Mouse (Mus musculus) adrenal gland, postnatal 36 days (tissue): ENCODE results near the gene Fgd2. TPM values are rescaled to one million over a fixed set of nuclear protein-coding genes. Genes with fewer than 3 reads are reported as not detected.
A peak's percentile ranks its signal among the peaks of the same experiment; 100 is the strongest.
"Not testable (repeated sequence)": the region's sequence is repeated elsewhere in the genome, so short reads cannot be mapped to it uniquely, and the experiment has no call there.

Source experiments
- DNase-seq, 2 experiments: peaks; one replicate each; pipeline ENCODE4 v3.0.0; 2021; ENCODE audit warnings: mixed read lengths in 1 of 2
- long read RNA-seq, 2 experiments: library from polyadenylated mRNA; stranded (forward); transcript quantifications; one replicate each; pipeline ENCODE4 v2.0.0; 2021; ENCODE audit warnings: borderline sequencing depth in 2 of 2
- total RNA-seq, 2 experiments: library from RNA; stranded (reverse); gene quantifications; 2 replicates each; pipeline ENCODE4 v1.2.3; 2021

Fgd2 gene
- total RNA-seq, result 1 to 10 TPM; 2.6 to 3.6 TPM
- long read RNA-seq, experiment 1, partial matches to known transcripts, result 2 of 4 reads
- long read RNA-seq, experiment 1, other reads (novel, unspliced or antisense), result 1 of 4 reads
- long read RNA-seq, experiment 2, result 0 reads

DNA sequence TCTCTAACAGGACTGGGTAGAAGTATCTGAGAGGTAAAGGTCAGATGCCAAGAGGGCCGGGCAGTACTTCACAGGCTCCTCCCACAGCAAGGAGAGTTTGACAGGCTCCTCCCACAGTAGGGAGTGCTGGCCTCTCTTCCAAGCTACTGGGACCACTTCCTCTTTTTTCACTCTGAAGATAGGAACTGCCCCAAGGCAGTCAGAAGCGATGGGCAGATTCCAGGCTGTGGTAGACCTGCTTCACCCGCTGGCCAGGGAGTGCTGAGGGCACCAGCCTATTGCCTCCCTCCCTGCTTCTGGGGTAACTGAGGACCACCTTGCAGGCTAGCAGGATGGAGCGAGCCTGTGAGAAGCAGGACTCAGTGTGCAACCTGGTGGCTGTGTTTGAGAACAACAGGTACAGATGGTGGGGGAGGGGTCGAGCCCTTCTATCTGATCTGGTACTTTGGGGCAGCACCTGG lies at the start of gene Fgd2:
Gene Fgd2 (plus strand): TSS at position 154 of the 461 bp plus-strand sequence.
- DNase-seq, result no peak

DNA sequence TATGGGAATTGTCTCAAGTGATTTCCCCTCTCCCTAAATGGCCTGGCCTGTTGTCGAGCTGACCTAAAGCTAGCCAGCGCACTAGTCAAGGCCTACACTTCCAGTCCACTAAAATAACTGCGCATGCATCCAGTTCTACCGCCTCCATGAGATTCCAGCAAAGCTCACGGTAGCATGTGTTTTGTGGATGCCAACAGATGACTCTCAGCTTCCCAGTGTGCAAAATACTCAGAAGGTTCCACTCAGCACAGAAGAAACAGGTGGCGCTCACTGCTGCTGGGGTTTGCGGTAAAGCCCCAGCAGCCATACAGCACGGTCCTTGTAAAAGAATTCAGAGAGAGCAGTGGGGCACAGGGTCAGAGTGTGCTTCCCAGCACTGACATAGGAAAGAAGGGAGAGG lies 49.1 kb upstream of the Fgd2 start:
- DNase-seq, result no peak

DNA sequence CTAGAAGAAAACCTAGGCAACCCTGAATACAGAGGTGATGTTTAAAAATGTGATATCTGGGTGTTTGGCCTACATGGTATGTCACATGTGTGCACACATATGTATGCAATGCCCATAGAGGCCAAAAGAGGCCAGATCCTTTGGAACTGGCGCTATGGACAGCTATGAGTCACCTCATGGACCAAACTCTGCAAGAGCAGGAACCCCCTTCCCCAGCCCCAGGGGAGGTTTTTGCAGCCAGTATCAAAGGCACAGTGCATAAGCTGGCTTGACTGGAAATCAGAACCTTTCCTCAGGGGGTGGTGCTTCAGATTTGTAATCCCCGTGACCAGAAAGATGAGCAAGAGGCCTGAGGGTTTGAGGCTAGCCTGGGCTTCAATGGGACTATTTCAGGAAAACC lies 48.6 kb upstream of the Fgd2 start:
- DNase-seq, result no peak

DNA sequence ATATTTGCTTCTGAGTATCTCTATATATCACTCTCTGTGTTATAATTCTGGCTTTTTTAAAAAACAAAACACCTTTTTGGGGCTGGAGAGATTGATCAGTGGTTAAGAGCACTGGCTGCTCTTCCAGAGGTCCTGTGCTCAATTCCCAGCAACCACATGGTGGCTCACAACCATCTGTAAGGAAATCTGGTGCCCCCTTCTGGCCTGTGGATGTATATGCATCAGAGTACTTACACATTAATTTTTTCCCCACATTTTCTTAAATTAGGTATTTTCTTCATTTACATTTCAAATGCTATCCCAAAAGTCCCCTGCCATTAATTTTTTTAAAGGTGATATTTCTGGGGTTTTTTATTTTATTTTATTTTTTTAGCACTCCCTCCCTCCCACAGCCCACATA lies 47.4 kb upstream of the Fgd2 start:
- DNase-seq, result no peak

DNA sequence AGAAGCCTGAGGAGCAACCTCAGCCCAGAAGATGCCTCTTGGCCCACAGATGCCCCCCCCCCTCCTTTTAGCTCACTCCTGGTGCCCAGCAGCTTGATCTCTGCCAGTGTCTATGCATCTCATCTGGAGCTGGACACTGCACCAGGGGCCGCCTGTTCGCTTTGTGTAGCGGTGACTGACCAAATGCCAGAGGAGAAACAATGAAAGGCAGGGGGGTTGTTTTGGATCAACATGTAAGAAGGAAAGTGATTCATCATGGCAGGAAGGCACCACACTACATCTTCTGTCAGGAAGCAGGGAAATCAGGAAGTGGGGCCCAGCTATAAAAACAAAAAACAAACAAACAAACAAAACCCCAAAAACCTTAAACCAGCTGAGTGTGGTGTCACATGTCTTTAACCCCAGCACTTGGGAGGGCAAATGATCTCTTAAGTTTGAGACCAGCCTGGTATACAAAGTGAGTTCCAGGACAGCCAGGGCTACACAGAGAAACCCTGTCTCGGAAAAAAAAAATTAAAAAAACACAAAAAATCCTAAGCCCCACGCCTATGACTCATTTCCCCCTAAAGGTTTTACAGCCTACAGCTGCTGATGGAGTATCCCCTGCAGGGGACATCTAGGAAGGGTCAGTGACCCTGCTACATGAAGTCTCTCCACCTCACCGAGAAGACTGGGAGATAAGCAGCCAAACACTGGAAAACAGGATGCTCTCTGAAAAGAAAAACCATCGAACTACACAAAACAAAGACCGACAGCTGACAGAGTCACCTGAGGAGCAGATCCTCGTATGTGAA lies 44.8 kb upstream of the Fgd2 start:
- no peak for DNase-seq

DNA sequence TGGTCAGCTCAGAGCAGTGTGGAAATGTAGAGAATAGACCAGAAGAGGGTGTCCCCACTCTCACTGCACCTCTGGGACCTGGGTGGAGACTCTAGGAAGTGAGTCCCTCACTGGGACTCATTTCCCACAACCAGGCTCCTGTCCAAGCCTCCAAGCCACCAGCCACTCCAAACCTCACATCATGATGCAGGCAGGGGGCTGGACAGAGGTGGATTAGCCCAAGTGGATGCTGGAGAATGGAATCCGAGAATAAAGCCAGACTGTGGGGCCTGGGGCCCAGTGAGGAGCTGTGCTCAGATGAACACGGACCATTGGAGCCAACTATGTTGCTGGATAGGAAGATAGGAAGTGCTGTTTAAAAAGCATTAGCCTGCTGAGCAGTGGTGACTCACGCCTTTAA lies 43.8 kb upstream of the Fgd2 start:
- DNase-seq, result no peak

DNA sequence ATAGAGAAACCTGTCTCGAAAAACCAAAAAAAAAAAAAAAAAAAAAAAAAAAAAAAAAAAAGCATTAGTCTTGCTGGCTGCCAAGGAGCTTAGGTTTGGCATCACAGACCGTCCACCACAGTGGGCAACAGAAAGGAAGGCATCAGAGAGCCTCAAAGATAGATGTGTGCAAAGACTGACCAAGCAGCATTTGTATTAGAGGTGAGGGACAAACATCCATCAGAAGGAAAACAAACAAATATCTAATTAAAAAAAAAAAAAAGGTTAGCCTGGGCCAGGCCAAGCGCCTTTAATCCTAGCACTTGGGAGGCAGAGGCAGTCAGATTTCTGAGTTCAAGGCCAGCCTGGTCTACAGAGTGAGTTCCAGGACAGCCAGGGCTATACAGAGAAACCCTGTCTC lies 43.3 kb upstream of the Fgd2 start, which contains the start of gene Pi16:
Gene Pi16 (plus strand): TSS at position 301 of the 400 bp plus-strand sequence.
- not testable (repeated sequence) for DNase-seq

DNA sequence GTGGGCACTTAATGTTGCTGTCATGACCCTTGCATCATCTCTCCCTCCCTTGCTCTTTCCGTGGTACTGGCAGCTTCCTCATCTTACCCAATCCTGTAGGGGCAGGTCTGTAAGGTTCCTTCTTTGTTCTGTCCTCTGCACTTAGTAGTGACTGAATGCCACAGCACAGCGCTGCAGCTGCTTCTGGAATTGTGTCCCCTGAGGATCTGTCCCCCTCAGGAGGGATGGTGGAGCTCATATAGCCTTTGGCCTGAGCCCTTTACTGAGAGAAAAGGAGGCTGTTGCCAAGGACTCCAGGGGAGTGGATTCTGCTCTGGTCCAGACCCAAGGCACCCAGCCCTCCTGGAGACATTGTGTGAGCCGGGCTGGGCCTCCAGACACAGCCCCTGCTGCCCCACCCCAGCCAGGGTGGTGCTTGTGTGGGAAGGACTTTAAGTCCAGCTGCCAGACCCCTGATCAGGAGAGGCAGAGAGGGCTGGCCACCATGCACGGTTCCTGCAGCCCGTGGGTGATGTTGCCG lies 41.9 kb upstream of the Fgd2 start:
- no peak for DNase-seq

DNA sequence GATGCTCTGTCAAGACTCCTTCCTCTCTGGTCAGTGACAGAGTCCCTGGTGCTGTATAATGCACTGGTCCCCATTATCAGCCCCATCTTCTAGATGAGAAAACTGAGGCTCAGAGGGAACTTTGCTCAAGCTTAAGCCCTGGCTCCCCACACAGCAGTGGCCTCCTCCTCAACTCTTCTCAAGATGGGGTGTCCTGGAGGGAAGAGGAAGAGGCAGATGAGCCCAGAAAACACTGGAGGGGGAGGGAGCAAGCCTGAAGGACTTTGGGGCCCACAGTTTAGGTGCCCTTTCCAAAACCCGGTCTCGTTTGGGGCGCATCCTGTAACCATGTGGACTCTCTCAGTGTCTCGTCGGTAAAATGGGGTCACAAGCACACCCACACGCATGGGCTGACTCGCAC lies 41.2 kb upstream of the Fgd2 start:
- no peak for DNase-seq

DNA sequence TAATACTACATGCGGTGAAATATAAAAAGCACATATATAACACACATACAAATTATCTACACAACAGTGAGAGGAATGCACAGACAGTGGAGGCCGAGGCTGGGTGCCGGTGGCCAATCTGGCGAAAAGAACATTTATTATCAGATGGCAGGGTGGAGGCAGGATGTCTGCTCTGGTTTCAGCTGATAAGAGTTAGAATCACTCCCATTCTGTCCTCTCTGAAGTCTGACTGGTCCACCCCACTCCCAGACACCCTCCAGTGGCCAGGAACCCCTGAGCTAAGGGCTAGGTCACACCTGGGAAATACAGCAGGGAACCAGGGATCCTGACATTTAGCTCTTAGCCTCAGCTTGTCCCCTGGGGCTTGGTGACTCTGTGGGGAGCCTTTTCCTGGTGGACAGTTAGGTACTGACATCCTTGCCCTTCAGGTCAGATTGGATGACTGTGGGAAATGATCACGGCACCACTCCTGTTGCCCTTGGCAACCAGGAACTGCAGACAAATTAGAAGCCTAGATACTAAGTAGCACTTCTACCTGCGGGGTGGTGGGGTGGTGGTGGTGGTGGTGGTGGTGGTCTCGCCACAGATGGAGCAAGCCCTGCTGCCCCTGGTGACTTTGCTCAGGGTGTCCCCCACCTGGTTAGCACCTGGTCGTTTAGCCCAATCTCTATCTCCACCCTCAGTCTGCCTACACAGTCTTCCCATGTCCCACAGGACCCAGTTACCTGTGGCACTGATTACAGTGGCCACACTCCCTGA lies 40.7 kb upstream of the Fgd2 start:
- no peak for DNase-seq

DNA sequence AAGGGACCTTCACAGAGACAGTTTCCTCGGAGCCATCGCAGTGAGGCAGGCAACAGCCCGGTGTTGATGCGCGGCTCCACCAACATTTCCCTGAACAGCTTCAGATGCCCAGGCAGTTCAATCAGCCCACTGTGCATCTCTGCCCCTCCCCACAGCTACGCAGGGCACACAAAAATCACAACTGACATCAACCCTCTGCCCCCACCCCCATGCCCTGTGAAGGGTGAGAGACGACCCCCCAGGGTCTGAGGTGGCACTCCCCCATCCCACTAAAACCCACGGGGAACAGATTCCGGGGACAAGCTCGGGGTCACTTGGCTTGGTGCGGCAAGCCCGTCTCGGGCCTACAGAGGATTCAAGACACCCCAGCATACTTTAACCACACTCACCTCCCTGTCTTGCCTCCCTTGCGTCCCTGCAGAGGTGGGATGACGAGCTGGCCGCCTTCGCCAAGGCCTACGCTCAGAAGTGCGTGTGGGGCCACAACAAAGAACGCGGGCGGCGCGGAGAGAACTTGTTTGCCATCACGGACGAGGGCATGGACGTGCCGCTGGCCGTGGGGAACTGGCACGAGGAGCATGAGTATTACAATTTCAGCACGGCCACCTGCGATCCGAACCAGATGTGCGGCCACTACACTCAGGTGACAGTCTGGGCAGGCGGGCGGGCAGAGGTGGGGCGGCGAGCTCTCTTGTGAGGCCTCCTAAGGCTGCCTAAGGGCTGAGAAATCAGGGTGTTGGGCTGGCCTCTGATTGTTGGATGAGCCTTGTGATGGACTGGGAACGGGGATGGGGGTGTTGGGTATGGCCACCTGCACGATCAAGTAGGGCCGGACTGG lies 38.7 kb upstream of the Fgd2 start:
- no peak for DNase-seq

DNA sequence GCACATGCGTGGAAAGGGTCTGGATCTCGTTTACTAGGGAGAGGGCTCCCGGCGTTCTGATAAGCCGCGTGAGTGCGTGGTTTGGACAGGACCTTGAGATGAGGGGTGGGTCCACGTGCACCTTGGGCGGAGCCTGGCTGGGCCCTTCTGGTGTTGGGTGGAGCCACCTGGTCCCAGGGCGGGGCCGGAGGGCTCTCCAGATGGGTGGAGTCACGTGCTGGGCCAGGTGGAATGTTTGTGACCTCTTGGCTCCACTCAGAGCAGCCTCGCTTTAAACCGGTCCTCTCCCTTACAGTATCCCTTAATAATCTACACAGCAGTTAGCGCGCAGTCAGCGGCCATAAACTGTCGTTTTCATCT lies 38.1 kb upstream of the Fgd2 start:
- no peak for DNase-seq

DNA sequence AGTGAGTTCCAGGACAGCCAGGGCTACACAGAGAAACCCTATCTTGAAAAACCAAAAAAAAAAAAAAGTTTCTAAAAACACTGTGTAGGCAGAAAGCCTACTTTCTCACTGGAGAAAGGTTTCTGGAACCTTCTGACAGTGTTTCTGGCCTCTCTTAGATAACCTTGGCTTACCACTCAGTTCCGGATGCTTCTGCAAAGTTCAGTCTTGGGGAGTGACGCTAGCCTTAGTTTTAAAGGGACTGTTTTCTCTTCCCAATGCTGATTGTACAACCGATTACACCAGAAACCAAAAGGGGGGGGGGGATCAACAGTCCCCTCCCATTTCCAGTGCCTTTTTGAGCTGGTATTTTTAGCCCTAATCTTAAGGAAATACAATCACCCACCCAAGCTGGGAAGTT lies 37.1 kb upstream of the Fgd2 start:
- DNase-seq, result no peak

DNA sequence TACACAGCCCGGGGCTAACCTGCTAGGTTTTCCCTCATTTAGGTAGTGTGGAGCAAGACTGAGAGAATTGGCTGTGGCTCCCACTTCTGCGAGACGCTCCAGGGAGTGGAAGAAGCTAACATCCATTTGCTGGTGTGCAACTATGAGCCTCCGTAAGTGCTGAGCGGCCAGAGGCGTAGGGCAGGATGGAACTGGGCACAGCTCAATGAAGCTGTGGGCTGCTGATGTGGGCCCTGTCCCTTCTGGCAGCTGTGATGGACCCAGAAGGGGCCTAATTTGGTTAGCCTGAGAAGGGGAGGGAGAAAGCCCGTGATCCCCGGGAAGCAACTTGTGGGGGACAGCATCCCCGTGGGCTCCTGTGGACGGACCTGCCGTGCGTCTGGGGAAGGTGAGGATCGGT lies 34.9 kb upstream of the Fgd2 start:
- DNase-seq, result no peak

DNA sequence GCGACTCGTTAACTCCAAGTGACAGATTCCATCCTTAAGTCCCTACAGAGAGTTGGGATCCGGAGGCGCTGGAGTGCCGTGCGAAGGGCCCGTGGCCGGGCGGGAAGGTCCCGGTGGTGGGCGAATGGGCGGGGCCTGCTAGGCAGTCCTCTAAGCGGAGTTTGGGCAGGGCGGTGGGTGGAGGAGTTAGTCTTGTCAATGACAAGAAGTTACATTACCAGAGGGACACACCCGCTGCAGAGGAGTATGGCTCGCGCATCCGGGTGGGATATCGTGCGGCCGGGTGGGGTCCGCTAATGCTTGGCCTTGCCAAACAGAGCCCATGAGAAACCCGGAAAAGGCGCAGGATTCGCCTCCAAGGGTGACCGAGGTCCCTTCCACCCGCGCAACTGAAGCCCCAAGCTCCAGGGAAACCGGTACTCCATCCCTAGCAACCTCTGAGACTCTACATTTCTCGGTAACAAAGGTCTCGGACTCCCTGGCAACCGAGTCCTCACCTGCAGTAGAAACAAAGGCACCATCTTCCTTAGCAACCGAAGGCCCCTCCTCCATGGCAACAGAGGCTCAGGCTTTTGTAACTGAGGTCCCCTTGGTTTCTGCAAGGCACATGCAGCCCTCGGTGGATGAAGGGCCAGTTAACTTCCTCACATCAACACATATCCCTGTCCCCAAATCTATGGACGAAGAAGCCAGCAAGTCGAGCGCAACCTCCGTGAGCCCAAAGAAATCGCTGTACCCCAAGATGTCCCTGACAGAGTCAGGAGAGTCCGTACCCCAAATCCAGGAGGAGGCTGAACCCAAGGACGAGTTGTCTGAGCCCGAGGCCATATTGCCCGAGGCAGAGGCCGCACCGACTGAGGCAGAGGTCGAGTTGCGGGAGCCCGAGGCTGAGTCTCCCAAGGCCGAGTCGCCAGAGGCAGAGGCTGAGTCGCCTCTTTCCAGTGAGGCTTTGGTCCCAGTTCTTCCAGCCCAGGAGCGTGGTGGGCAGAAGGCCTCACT lies 33.9 kb upstream of the Fgd2 start:
- no peak for DNase-seq

DNA sequence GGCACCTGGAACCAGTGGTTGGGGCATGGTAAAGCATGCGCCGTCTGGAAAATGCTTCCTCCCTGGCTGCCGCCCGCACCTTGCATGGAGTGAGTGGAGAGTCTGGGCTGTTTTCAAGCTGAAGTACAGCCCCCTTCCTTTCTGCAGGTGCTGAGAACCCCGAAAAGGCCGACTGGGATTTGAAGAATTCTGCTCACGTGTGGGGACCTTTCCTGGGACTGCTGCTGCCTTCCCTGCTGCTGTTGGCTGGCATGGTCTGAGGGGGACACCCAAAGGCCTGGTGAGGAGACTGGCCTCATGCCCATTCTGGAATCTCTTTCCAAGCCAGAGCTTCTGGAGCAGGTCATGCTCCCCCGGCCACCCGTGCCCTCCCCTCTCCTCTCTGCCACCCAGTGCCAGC lies 33.0 kb upstream of the Fgd2 start:
- no peak for DNase-seq

DNA sequence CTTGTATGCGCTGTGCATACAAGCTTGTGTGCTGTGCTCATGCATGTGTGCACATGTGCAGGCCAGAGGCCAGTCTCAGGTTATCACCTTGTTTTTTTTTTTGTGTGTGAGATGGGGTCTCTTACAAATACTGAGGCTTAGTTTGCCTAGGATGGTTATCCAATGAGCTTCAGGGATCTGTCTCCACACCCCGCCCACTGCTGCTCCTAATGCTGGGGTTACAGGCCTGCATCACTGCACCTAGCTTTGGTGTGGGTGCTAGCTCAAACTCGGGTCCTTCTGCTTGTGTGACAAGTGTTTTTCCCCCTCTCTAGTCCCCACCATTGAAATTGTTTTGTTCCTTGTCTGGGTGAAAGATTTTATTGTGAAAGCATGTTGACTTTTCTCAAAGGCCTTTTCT lies 30.5 kb upstream of the Fgd2 start:
- no peak for DNase-seq

DNA sequence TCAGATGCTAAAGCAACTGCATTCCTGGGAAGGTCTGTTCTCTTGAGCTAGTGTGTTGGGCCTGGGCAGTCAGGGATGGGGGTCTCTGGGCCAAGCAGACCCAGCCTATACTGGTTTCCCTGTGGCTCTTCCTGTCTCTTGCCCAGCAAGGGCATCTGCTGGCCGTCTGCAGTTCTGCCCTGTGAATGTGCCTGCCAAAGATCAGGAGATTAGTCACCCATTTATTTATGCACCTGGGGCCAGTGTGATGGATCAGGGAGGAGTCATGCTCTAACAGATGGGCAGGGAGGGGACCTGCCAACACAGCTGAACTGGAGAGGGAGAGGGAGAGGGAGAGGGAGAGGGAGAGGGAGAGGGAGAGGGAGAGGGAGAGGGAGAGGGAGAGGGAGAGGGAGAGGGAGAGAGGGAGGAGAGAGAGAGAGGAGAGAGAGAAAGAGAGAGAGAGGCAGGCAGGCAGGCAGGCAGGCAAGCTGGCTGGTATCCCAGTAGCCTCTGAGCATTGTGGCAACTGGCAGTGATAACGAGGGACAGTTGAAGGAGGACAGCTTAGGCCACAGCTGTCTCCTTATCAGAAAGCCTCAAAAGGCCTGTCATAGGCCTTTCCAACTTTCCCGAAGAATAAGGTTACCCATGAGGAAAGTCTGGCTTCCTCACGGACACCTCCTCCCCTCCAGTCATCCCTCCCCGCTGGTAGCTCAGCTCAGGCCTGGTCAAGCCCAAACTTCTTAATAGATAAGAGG lies 29.9 kb upstream of the Fgd2 start:
- peak in 1 of 2 experiments; percentile 50 for DNase-seq

DNA sequence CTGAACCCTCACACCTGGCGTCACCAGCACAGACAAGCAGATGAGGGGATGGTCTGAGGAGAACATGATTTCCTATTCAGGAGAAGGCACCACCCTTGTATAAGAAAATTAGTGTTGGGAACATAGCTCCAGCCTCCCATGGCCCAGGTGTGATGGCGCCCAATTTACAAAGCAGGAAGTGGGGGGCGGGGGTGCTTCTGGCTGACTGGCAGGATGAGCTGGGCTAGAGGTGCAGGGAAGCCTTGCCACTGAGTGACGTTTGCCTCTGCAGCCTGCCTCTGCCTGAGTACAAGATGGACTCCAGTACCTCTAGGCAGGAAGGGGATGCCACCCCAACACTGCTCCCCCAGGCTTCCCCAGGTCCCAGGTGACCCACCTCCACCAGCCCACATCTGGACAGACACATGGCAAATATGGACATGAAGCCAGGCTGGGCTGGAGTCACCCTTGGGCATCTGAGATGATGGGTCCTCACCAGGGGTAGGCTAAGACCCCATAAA lies 28.5 kb upstream of the Fgd2 start:
- DNase-seq, result no peak
